Mouse (Mus musculus): ENCODE measurements around the gene Lyrm4.

GRCm38 (mm10) chr13:35969829-35970228 lies 147.5 kb downstream of the Lyrm4 start:
- no peak for TF ChIP-seq JUND (conservative IDR thresholded peaks at IDR 0.05; ENCODE audit: low read depth, low read length)
- TF ChIP-seq POLR2A (IDR thresholded peaks at IDR 0.05; ENCODE audit: low read depth, low read length), result no peak
- no peak for TF ChIP-seq ZKSCAN1 (IDR thresholded peaks at IDR 0.05; ENCODE audit: borderline replicate concordance, low read depth, low read length)
- no peak for TF ChIP-seq HCFC1 (IDR thresholded peaks at IDR 0.05; ENCODE audit: low read depth, low read length)
- no peak for TF ChIP-seq RAD21 (IDR thresholded peaks at IDR 0.05; ENCODE audit: low read depth, low read length)
- TF ChIP-seq CTCF (conservative IDR thresholded peaks at IDR 0.05 in 1 of 2, IDR thresholded peaks at IDR 0.05 in 1 of 2; ENCODE audit: low read depth in 2 of 2, low read length in 2 of 2), result no peak
- TF ChIP-seq SMC3 (IDR thresholded peaks at IDR 0.05; ENCODE audit: low read depth, low read length), result no peak
- no peak for TF ChIP-seq ETS1 (conservative IDR thresholded peaks at IDR 0.05; ENCODE audit: low read depth, low read length)
- no peak for TF ChIP-seq MXI1 (IDR thresholded peaks at IDR 0.05; ENCODE audit: low read depth, low read length)
- no peak for TF ChIP-seq RCOR1 (conservative IDR thresholded peaks at IDR 0.05; ENCODE audit: low read depth, low read length)
- TF ChIP-seq UBTF (IDR thresholded peaks at IDR 0.05; ENCODE audit: low read depth, low read length), result no peak
- TF ChIP-seq NRF1 (IDR thresholded peaks at IDR 0.05; ENCODE audit: low read depth, low read length), result no peak
